Mouse (Mus musculus) MEL (cell line): ENCODE results near the gene Slc44a1. TPM values are rescaled to one million over a fixed set of nuclear protein-coding genes. Genes with fewer than 3 reads are reported as not detected.

Source experiments
- DNase-seq: peaks from one replicate; pipeline ENCODE4 v3.0.0; 2011; ENCODE audit warnings: low read depth, low spot score
- H3K27ac ChIP-seq: 2 replicates; pipeline ENCODE4 v1.5.1; 2012; ENCODE audit warnings: low read depth, mild to moderate bottlenecking, control low read depth, low read length, moderate library complexity; ENCODE audit not compliant: control insufficient read depth
- H3K27me3 ChIP-seq, 2 experiments: fragments of 150-350 bp in 1 of 2; sonication (generic) in 1 of 2; 2 replicates each; pipeline ENCODE4 v1.6.1; 2012; ENCODE audit warnings: low read length in 2 of 2, mild to moderate bottlenecking in 2 of 2, improper control_type of control experiment in 1 of 2, moderate library complexity in 1 of 2; ENCODE audit not compliant: insufficient read depth in 2 of 2, control insufficient read depth in 1 of 2
- H3K36me3 ChIP-seq, 2 experiments: 2 replicates each; pipeline ENCODE4 v1.6.1; 2012 to 2014; ENCODE audit warnings: low read length in 2 of 2, improper control_type of control experiment in 1 of 2, inconsistent platforms in 1 of 2, mild to moderate bottlenecking in 1 of 2; ENCODE audit not compliant: insufficient read depth in 2 of 2, control insufficient read depth in 1 of 2
- H3K4me1 ChIP-seq, 2 experiments: fragments of 150-350 bp in 1 of 2; sonication (generic) in 1 of 2; 2 replicates each; pipeline ENCODE4 v1.6.1; 2012; ENCODE audit warnings: low read length in 2 of 2, improper control_type of control experiment in 1 of 2, mild to moderate bottlenecking in 1 of 2; ENCODE audit not compliant: insufficient read depth in 2 of 2, control insufficient read depth in 1 of 2
- H3K4me3 ChIP-seq, 2 experiments: fragments of 150-350 bp in 1 of 2; sonication (generic) in 1 of 2; 2 replicates each; pipeline ENCODE4 v1.5.1; 2012; ENCODE audit warnings: low read depth in 2 of 2, low read length in 2 of 2, mild to moderate bottlenecking in 2 of 2, moderate library complexity in 2 of 2, control low read depth in 1 of 2, improper control_type of control experiment in 1 of 2; ENCODE audit not compliant: control insufficient read depth in 1 of 2, insufficient read depth in 1 of 2
- H3K79me2 ChIP-seq: 2 replicates; pipeline ENCODE4 v1.6.1; 2012; ENCODE audit warnings: mild to moderate bottlenecking, low read length, moderate library complexity; ENCODE audit not compliant: control insufficient read depth, poor library complexity, insufficient read depth
- H3K9ac ChIP-seq: 2 replicates; pipeline ENCODE4 v1.6.1; 2012; ENCODE audit warnings: low read depth, mild to moderate bottlenecking, control low read depth, low read length, moderate library complexity; ENCODE audit not compliant: control insufficient read depth, poor library complexity, severe bottlenecking
- H3K9me3 ChIP-seq: fragments of 150-350 bp; sonication (generic); replicated peaks from 2 replicates; pipeline ENCODE4 v1.6.1; 2012; ENCODE audit warnings: mild to moderate bottlenecking, low read length, improper control_type of control experiment, moderate library complexity; ENCODE audit not compliant: insufficient read depth
- BHLHE40 ChIP-seq: IDR thresholded peaks from 2 replicates; pipeline ENCODE4 v1.6.1; 2012; ENCODE audit warnings: low read depth, mild to moderate bottlenecking, inconsistent platforms, low read length, improper control_type of control experiment, borderline replicate concordance
- CHD2 ChIP-seq: IDR thresholded peaks from 2 replicates; pipeline ENCODE4 v1.6.1; 2011; ENCODE audit warnings: low read length, improper control_type of control experiment
- CTCF ChIP-seq, 3 experiments: IDR thresholded peaks in 2 of 3; conservative IDR thresholded peaks in 1 of 3; 2 replicates each; pipeline ENCODE4 v1.5.1; 2011 to 2012; ENCODE audit warnings: low read length in 3 of 3, low read depth in 2 of 3, mild to moderate bottlenecking in 2 of 3, improper control_type of control experiment in 1 of 3, inconsistent platforms in 1 of 3, mixed read lengths in 1 of 3, moderate library complexity in 1 of 3; ENCODE audit not compliant: control insufficient read depth in 1 of 3, insufficient read depth in 1 of 3, poor library complexity in 1 of 3, severe bottlenecking in 1 of 3
- E2F4 ChIP-seq: IDR thresholded peaks from 2 replicates; pipeline ENCODE4 v1.6.1; 2011; ENCODE audit warnings: low read depth, low read length, improper control_type of control experiment, borderline replicate concordance
- ELF1 ChIP-seq: IDR thresholded peaks from 2 replicates; pipeline ENCODE4 v1.6.1; 2014; ENCODE audit warnings: low read depth, mild to moderate bottlenecking, inconsistent platforms, low read length, improper control_type of control experiment, moderate library complexity
- EP300 ChIP-seq, 2 experiments: IDR thresholded peaks; 2 replicates each; pipeline ENCODE4 v1.6.1; 2011; ENCODE audit warnings: improper control_type of control experiment in 2 of 2, low read length in 2 of 2, low read depth in 1 of 2, mild to moderate bottlenecking in 1 of 2
- ETS1 ChIP-seq: IDR thresholded peaks from 2 replicates; pipeline ENCODE4 v1.6.1; 2012; ENCODE audit warnings: low read depth, mild to moderate bottlenecking, inconsistent platforms, low read length, improper control_type of control experiment, moderate library complexity
- GABPA ChIP-seq: IDR thresholded peaks from 2 replicates; pipeline ENCODE4 v1.6.1; 2012; ENCODE audit warnings: low read depth, mild to moderate bottlenecking, inconsistent platforms, low read length, improper control_type of control experiment, moderate library complexity
- GATA1 ChIP-seq: IDR thresholded peaks from 2 replicates; pipeline ENCODE4 v1.6.1; 2011; ENCODE audit warnings: low read depth, low read length, improper control_type of control experiment
- HCFC1 ChIP-seq: IDR thresholded peaks from 2 replicates; pipeline ENCODE4 v1.6.1; 2012; ENCODE audit warnings: low read depth, mild to moderate bottlenecking, inconsistent platforms, low read length, improper control_type of control experiment, moderate library complexity
- MAFK ChIP-seq: IDR thresholded peaks from 2 replicates; pipeline ENCODE4 v1.6.1; 2011; ENCODE audit warnings: low read depth, mild to moderate bottlenecking, low read length, improper control_type of control experiment, borderline replicate concordance
- MAX ChIP-seq: IDR thresholded peaks from 2 replicates; pipeline ENCODE4 v1.6.1; 2011; ENCODE audit warnings: low read length, improper control_type of control experiment
- POLR2AphosphoS5 ChIP-seq: IDR thresholded peaks from 2 replicates; pipeline ENCODE4 v1.6.1; 2012; ENCODE audit warnings: low read depth, borderline replicate concordance, mild to moderate bottlenecking, inconsistent platforms, low read length, moderate library complexity, mixed read lengths
- RAD21 ChIP-seq: IDR thresholded peaks from 2 replicates; pipeline ENCODE4 v1.6.1; 2011; ENCODE audit warnings: mild to moderate bottlenecking, low read depth, low read length, improper control_type of control experiment
- RCOR1 ChIP-seq: IDR thresholded peaks from 2 replicates; pipeline ENCODE4 v1.6.1; 2012; ENCODE audit warnings: low read depth, mild to moderate bottlenecking, inconsistent platforms, low read length, improper control_type of control experiment
- SIN3A ChIP-seq: IDR thresholded peaks from 2 replicates; pipeline ENCODE4 v1.6.1; 2012; ENCODE audit warnings: low read length, improper control_type of control experiment, inconsistent platforms
- TBP ChIP-seq: IDR thresholded peaks from 2 replicates; pipeline ENCODE4 v1.8.0; 2011; ENCODE audit warnings: low read depth, low read length, improper control_type of control experiment
- UBTF ChIP-seq: IDR thresholded peaks from 2 replicates; pipeline ENCODE4 v1.6.1; 2012; ENCODE audit warnings: low read depth, mild to moderate bottlenecking, inconsistent platforms, low read length, improper control_type of control experiment, moderate library complexity, borderline replicate concordance; ENCODE audit not compliant: insufficient read depth
- USF2 ChIP-seq, 2 experiments: IDR thresholded peaks; 2 replicates each; pipeline ENCODE4 v1.6.1; 2011 to 2012; ENCODE audit warnings: improper control_type of control experiment in 2 of 2, low read length in 2 of 2, borderline replicate concordance in 1 of 2, inconsistent platforms in 1 of 2, low read depth in 1 of 2, mild to moderate bottlenecking in 1 of 2; ENCODE audit not compliant: insufficient read depth in 1 of 2
- ZC3H11A ChIP-seq: IDR thresholded peaks from 2 replicates; pipeline ENCODE4 v1.6.1; 2012; ENCODE audit warnings: low read depth, mild to moderate bottlenecking, inconsistent platforms, low read length, improper control_type of control experiment
- ZMIZ1 ChIP-seq: IDR thresholded peaks from 2 replicates; pipeline ENCODE4 v1.6.1; 2012; ENCODE audit warnings: low read depth, mild to moderate bottlenecking, inconsistent platforms, low read length, improper control_type of control experiment, moderate library complexity
- ZNF384 ChIP-seq: IDR thresholded peaks from 2 replicates; pipeline ENCODE4 v1.6.1; 2012; ENCODE audit warnings: low read depth, mild to moderate bottlenecking, inconsistent platforms, low read length, improper control_type of control experiment
- polyA plus RNA-seq, 2 experiments: library from polyadenylated mRNA; stranded (reverse) in 1 of 2; unstranded in 1 of 2; fragments of >175 nt in 1 of 2; fragments of >200 nt in 1 of 2; gene quantifications; 2 replicates each; pipeline versions ENCODE4 v1.2.1 to v1.2.4; 2012; ENCODE audit warnings: low replicate concordance in 2 of 2, low read depth in 1 of 2; ENCODE audit not compliant: insufficient read length in 2 of 2, insufficient read depth in 1 of 2, missing spikeins in 1 of 2
- total RNA-seq: library from RNA; depleted of rRNA; stranded (reverse); fragments of 300-350 nt; gene quantifications from 2 replicates; pipeline ENCODE4 v1.2.3, GENCODE M21; 2012

The Slc44a1 gene
- total and polyA plus RNA-seq, 3 experiments = 9.6 to 10.6 TPM; not detected in 1

GRCm38 (mm10) chr4:53632011-53632349, 191.8 kb downstream of the Slc44a1 start:
- Histone ChIP-seq H3K4me3 (no peak overlapping the region), H3K9ac (no peak overlapping the region), H3K27me3 (peaks cover 0 to 3% of the 10 kb centered on the region in 2 experiments; a peak in 2 of 4 replicates), H3K36me3 (no peaks in the 10 kb centered on the region), H3K9me3 (no peaks in the 10 kb centered on the region), H3K27ac (no peak overlapping the region), H3K4me1 (no peaks in the 10 kb centered on the region), H3K79me2 (no peaks in the 10 kb centered on the region)
- DNase-seq = no peak
- TF ChIP-seq EP300 (IDR thresholded peaks at IDR 0.05; ENCODE audit: low read depth in 1 of 2, low read length in 2 of 2) (no peak), MAFK (no peak), BHLHE40 (no peak), POLR2AphosphoS5 (no peak), ZC3H11A (no peak), HCFC1 (no peak), MAX (no peak), UBTF (no peak), TBP (no peak), RCOR1 (no peak), CHD2 (no peak), E2F4 (no peak), GATA1 (no peak)

- no peak overlapping the region for H3K9ac ChIP-seq
- H3K79me2 ChIP-seq = no peaks in the 10 kb centered on the region
- no peak overlapping the region for H3K27ac ChIP-seq
- TF ChIP-seq EP300 (IDR thresholded peaks at IDR 0.05; ENCODE audit: low read depth in 1 of 2, low read length in 2 of 2) (no peak), POLR2AphosphoS5 (no peak), RAD21 (no peak), GABPA (no peak), RCOR1 (no peak), MAFK (no peak), CTCF (IDR thresholded peaks at IDR 0.05 in 2 of 3, conservative IDR thresholded peaks at IDR 0.05 in 1 of 3; ENCODE audit: control insufficient read depth in 1 of 3, insufficient read depth in 1 of 3, low read depth in 2 of 3, low read length in 3 of 3, poor library complexity in 1 of 3, severe bottlenecking in 1 of 3) (no peak), E2F4 (no peak), BHLHE40 (no peak), ZMIZ1 (no peak), ETS1 (no peak), GATA1 (no peak), ELF1 (no peak), MAX (no peak), UBTF (no peak), ZNF384 (no peak), SIN3A (no peak), CHD2 (no peak), USF2 (IDR thresholded peaks at IDR 0.05; ENCODE audit: borderline replicate concordance in 1 of 2, insufficient read depth in 1 of 2, low read depth in 1 of 2, low read length in 2 of 2) (no peak)
- H3K4me1 ChIP-seq = no peaks in the 10 kb centered on the region
- H3K36me3 ChIP-seq = no peaks in the 10 kb centered on the region; a peak in 1 of 4 replicates
- no peak overlapping the region for H3K4me3 ChIP-seq
- no peak for DNase-seq
- no peaks in the 10 kb centered on the region for H3K9me3 ChIP-seq
- H3K27me3 ChIP-seq = peaks cover 0 to 3% of the 10 kb centered on the region in 2 experiments; a peak in 2 of 4 replicates
These were observed 195.1 kb downstream of the Slc44a1 start for GRCm38 (mm10) chr4:53635336-53635735.
